Mouse (Mus musculus) layer of hippocampus, adult 18-20 months (tissue): Measurements from ENCODE around the gene Faf2. TPM values are rescaled to one million over a fixed set of nuclear protein-coding genes. Genes with fewer than 3 reads are reported as not detected.

Experiments
- DNase-seq, 2 experiments: peaks; one replicate each; pipeline ENCODE4 v3.0.0; 2022; ENCODE audit warnings: low spot score in 2 of 2
- long read RNA-seq: library from polyadenylated mRNA; stranded (forward); transcript quantifications from one replicate; pipeline ENCODE4 v2.0.0, GENCODE M21; 2021
- total RNA-seq, 2 experiments: library from RNA; stranded (reverse); gene quantifications; 2 replicates each; pipeline ENCODE4 v1.2.3; 2021

Faf2 gene
- total RNA-seq, result 10 to 100 TPM; 52.8 to 56.7 TPM
- long read RNA-seq, full-length matches to known transcripts, result 79 of 117 reads
- long read RNA-seq, partial matches to known transcripts, result 4 of 117 reads
- long read RNA-seq, other reads (novel, unspliced or antisense), result 34 of 117 reads

DNA sequence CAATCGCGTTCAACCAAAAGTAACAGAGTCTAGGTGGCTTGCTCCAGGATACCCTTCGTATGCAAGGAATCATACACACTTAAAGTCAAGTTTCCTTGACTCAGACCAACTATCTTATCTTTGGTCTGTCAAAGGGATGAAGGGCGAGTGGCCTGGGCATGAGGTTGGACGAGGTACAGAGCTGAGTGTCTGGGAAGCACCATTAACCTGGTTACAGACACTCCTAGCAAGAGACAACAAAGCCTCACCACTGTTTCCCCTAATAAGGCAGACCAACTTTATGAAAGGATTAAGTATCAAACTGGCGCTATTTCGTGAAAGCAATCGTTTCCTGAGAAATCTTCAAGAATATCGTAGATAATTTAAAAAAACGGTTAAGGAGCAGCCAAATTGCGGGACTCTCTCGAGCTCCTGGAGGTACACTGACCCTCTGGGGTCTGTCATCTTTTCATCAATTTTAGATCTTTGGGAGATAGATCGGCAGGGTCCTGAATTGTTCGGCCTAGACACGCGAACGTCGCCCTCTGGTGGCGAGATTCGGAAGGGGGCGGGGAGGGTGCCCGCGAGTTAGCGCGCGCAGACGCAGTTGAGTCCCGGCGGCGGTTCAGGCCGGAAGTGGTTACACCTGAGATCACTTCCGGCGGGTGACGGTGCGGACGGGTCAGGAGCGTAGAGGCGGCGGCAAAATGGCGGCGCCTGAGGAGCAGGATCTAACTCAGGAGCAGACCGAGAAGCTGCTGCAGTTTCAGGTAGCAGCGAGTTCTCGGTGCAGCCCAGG, at the start of gene Faf2:
TSS of gene Faf2 (plus strand) at position 630 of the 778 bp plus-strand sequence.
- DNase-seq, result peak; percentile 98 to 100

DNA sequence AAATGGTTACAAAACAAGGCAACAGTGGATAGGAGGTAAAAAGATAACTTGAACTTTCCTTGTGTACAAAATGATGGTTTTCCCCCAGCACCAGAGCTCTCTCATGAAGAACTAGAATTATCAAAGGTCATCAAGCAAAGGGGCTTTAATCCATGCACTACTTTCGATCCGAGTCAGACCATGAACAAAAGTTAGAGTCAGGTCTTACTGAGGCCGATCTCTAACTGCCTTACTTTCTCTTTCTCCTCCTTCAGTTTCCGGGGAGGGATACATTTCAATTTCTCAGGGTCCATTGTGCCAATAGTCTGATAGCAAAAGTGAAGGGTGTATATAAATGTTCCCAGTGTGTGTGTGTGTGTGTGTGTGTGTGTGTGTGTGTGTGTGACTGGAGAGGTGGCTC, 49.0 kb upstream of the Faf2 start:
- DNase-seq, result no peak

DNA sequence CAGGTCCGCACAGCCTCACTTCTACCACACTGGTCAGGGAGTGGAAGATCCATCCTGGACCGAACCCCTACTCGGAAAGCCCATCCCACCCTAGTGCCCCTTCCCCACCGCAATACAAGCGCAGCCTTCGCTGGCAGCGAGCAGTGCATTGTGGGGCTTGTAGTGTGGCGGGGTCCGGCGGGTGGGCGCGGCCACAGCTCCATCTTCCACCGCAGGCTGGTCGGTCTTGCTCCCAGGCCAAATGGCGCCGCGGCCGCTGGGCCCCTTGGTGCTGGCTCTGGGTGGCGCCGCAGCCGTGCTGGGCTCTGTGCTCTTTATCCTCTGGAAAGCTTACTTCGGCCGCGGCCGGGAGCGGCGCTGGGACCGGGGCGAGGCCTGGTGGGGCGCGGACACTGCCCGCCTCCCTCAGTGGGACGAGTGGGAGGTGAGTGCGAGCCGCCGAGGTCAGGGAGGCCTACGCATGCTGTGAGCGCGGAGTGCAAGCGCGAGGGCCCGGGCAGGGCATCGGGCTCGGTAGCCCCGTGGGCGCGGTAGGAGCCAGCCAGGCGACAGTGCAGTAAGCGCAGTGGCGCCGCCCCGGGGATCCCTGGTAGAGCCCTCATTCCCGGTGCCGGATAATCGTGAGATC, 46.6 kb upstream of the Faf2 start, which contains the start of gene Arl10:
TSS of gene Arl10 (plus strand) at position 162 of the 628 bp plus-strand sequence.
- peak; percentile 61 to 74 for DNase-seq

DNA sequence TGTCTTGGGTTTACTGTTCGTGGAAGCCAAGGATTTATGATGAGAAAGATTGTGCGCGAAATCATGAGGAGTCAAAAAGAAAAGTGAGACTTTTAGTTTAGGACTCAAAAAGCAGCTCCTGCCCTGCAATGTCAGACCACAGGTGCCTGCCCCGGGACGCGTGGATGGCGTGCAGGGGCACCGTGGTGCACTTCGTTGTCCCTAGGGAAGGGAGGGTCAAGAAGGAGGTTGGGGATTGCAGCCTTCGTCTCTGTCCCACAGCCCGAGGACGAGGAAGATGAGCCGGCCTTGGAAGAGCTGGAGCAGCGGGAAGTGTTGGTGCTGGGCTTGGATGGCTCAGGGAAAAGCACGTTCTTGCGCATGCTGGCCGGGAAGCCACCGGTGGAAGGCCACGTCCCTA, 46.1 kb upstream of the Faf2 start:
- no peak for DNase-seq

DNA sequence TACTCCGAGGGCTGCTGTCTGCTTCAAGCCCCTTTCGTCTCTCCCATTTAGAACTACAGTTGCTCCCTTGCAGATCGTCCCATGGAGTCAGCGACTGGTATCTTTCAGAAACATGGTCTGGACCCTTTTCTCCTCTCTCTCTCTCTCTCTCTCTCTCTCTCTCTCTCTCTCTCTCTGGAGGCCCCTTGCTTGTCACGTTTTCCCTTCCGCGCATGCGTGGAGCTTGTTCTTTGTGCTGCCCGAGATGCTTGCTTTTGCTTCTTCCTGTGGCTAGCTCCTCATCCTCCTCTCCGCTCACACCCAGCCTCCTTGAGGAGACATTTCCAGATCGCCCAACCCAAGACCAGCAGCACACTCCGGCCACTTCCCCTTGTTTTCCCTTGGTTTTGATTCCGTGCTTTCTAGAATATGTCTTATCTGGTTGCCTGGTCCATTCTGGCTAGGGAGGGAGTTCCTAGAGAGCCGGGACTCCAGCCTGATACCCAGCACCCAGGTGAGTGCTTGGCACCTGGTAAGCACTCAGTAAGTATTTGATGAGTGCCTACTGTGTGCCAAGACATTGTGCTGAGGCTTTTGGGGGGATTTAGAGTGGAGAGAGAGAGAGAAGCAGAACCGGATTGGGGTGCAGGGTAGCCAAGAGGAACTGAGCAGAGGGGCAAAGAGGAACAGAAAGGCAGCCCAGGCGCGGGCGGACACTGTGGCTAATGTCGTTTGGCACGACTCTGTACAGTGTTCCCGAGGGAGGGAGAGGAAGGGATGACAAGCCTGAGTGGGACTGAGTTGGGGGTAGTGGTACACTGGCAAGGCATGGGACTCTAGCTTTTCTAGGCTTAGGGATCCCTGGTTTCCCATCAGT, 43.7 kb upstream of the Faf2 start:
- no peak for DNase-seq

DNA sequence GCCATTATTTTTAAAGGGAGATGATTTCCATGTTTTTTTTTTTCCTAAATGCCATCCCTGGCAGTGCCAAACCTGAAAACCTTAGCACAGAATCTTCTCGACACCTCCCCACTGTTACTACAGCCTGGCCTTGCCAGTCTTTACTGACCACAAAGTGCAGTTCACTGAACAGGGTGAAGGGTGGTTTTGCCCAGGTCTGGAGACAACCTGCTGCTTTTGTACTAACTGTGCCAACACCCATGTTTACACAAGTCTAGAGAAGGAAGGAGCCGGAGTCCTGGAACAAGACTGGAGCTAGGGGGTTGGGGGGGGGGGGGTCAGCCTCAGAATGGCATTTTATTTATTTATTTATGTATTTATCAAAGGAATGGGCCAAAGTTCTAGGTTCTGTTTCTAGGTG, 40.2 kb upstream of the Faf2 start:
- no peak for DNase-seq

DNA sequence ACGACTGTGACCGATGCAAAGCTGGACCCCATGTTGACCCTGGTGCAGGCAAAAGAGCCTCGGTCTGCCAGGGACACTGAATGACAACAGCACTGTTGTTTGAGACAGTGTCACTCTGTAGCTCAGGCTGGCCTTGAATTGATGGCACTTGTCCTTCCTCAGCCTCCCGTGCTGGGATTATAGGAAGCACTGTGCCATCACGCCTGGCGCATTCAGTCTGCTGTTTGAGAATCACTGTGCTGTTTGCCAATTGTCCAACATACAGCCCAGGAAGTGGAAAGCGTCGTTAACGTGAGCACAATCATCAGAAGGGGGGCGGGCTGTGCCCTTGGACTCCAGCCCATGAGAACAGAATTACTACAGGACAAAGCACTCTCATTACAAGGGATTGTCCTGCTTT, 39.5 kb upstream of the Faf2 start:
- DNase-seq, result no peak

DNA sequence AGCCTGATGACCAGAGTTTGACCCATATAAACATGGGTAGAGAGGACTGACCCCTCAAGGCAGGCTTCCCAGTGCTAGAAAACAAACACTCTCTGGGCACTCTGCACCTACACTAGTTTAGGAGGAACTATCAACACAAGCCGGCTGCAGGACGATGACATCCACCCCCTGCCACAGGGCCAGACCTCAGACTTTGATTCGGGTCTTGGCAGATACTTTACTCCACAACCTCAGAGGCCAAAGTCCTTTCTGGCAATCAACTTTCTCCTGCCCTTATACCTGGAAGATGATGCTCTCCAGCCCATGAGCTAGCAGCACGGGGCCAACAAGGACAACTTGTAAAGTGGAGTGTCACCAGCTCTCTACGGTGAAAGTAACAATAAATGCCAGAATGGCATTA, 38.7 kb upstream of the Faf2 start:
- no peak for DNase-seq

DNA sequence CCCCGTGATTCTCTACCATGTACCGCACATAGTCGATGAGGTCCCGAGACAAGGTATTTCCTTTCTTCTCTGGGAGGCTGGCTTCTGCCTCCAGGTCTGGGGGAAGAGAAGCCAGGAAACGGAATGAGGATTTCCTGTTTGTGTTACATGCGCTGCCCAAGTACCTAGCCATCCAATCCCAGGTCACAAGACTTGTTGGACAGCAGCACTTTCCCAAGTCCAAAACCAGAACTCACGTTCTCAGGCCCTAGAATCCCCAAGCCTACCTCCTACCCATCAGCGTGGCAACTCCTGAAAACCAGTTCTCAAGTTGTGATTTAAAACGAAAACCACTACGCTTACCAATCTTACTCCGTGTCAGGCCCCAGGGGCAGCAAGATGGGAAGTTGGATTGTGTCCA, 35.8 kb upstream of the Faf2 start:
- DNase-seq, result no peak

DNA sequence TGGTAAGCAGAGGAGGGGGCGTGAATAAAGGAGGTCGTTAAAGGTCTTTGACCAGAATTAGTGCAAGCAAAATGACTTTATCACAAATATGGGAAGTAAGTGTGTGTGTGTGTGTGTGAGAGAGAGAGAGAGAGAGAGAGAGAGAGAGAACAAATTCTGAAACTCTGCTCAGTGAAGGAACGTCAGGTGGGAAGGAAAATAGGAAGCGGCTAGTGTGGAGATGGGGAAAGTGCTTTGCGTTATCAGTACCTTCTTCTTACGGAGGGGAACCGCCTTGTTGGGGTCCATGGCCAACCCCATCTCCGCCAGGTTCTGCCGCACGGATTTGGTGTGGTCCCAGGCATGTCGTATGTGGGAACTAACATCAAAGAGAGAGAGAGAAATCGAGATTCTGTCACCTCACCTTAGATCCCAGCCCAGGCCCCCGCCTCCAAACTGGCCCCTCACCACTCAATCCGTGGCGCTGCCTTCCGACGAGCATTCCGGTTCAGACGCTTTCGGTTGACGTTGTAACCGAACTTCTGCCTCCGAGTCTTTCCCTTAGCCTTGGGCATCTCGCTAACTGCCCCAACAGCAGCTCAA, 32.1 kb upstream of the Faf2 start:
- peak in 1 of 2 experiments; percentile 28 for DNase-seq

DNA sequence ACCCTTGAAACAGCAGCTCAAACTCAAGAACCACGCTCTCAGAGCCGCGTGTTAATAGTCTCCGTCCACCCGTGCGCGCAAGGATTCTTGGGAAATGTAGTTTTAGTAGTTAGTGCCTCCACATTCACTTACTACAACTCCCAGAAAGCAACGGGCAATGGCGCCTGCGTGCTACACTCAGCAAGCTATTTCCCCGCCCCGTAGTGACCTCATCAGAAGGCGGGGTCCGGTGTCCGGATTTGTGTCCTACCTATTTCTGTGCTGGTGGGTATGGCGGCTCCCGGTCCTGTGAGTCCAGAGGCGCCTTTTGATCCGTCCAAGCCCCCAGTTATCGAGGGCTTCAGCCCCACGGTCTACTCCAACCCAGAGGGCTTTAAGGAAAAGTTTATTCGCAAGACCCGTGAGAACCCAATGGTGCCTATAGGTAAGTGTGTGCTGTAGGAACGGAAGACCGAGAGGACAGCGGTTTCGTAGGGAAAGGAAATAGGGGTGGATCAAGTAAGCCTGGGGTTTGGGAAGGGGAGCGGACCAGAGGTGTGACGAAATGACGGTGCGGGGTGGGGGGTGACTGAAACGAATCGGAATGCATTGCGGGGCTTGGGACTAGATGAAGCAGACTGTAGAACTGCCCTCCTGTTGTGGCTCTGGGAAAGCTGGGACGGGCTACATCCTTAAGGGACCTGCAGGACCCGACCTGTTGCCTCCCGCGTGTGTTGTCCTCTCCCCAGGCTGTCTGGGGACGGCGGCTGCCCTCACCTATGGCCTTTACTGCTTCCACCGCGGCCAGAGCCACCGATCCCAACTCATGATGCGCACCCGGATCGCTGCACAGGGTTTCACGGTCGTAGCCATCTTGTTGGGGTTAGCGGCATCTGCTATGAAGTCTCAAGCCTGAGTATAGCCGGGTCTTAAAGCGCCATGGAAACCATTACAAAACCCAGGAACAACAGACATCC, 31.3 kb upstream of the Faf2 start, which contains the start of the genes Nop16 and Higd2a:
TSS of gene Nop16 (minus strand) at position 95 of the 956 bp plus-strand sequence.
TSS of gene Higd2a (plus strand) at position 212 of the 956 bp plus-strand sequence.
- peak; percentile 96 to 99 for DNase-seq

DNA sequence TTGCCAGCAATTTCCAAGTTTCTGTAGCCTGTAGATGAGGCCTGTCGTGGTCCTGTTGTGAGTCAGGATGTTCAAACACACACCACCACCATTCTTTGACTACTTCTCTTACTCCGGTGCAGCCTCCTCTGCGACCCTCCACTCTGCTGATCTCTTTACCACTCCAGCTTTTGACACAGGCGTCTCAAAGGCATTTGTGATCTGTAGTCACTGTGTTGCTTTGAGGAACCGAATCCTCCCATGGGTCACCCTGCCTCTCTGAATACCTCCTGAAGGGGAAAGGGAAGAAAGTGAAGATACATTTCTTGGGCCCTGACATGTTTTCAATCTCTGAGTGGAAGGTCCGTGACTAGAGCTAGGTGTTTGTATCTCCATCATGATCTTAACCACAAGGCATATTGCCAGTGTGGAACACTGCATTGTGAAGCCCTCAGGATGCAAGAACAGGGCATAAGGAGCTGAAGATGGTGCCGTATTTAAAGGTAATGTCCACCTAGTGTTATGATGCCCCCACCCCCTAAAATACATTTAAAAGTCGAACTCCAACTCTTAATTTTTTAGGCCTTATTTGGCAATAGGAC, 29.7 kb upstream of the Faf2 start:
- no peak for DNase-seq

DNA sequence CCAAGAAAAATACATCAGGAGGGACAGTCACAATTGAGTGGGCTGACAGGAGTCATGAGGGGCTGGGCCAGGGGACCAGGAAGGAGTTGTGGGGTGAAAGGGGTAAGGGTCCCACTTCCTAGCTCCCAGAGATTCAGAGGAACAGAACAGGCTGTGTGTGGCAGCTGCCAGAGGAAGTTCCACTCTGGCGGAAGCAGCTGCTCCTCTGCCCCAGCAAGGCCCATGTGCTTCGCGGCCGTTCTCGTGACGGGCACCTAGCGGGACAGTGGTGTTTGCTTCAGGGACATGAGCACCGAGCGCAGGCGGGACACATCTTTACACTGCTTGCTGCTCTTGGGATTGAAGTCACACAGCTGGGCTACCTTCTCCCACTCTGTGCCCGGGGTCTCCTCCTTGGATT, 28.0 kb upstream of the Faf2 start:
- DNase-seq, result peak in 1 of 2 experiments; percentile 36

DNA sequence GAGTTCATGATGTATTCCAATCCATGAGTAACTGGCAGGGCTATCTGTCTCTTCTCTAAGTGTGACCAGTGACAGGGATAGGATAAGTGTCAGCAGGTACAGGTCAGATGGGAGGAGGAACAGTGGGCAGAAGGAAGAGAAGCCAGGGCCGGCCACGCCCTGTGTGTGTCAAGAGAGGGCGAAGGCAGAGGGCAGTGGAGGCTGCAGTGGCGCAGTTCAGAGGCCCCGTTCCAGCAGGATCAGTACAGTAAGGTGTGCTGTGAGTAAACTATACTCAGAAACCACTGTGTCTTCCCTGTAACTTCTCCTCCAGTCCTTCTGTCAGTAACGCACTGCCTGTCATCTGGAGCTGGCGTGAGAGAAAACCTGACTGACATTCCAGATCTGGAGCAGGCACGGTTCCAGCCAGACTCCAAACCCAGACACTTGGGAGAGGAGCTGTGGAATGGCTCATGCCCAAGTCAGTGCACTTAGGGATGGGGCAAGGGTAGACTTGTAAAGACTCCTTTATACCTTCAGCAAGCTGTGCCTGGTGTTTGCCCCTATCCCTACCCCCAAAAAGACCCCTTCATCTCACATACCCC, 25.4 kb upstream of the Faf2 start:
- no peak for DNase-seq

DNA sequence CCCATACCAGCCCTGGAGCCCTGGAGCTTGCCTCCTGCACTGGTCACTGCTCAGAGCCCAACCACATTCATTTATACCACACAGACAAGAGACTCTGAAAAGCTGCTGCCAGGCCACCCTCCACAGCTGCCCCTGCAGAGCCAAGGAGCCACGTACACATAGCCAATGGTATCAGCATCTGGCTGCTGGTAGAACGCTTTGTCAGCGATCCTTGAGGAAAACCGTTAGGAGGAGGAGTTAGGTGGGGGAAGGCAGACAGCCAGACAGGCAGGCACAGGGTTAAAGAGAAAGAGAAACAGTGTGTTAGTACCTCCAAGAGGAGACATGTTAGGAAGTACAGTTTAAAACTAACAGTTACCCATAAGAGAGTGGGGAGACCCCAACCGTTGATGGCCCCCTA, 24.7 kb upstream of the Faf2 start:
- no peak for DNase-seq

DNA sequence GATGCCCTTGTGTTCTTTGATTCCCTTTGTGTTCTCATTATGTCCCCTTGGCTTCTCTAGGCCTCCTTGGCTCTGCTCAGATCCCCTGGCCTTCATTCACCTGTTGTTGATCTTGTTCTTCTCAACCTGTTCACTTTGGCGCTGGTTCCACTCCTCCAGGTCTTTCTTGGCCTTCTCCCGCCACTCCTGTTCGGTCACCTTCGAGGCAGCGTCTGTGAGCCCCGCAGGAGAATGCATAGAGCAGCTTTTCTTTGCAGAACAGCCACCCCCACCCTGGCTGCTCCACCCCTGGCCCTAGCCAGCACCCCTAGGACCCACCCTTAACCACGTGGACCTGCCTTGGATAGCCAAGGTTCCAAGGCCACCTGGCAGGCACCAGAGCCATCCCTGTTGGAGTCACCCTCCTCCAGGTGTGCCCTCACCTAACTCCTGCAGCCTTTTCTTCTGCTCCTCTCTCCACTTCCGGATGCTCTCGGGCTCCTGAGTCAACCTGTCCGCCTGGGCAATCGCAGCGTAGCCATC, 22.9 kb upstream of the Faf2 start:
- no peak for DNase-seq

DNA sequence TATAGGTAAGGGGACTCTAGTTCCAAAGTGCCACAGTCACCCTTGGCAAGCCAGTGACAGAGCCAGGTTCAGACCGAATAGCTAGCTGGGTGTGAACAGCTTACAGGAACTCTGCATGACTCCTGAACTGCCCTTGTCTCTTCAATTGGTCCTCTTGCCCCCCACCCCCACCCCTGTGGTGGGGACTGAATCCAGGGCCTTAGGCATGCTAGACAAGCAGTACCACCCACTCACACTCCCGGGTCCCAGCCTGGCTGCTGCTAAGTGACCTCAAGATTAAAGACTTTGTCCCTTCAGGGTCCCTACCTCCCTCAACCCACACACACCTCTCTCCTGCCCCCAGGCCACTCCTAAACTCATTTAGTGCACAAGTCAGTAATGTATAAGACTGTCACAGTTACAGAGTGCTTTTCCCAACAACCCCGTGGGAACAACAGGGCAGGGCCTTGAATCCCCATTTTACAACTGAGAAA, 18.9 kb upstream of the Faf2 start:
- no peak for DNase-seq

DNA sequence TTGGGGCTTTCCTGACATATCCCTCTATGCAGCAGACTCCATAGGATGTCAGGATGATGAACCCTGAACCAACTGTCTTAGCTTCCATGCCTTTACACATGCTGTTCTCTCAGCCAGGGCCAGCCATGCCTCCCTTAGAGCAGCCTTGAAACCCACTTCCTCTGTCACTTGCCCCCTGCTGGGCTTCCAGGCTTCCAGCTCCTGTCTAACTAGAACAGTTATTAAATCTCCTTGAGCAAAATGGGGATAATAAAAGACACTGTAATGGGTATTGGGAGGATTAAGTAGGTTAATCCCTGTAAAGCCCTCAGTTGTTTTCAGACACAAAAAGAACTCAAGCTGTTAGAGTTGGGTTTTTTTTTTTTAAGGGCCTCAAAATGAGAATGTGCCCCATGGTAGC, 18.1 kb upstream of the Faf2 start:
- no peak for DNase-seq

DNA sequence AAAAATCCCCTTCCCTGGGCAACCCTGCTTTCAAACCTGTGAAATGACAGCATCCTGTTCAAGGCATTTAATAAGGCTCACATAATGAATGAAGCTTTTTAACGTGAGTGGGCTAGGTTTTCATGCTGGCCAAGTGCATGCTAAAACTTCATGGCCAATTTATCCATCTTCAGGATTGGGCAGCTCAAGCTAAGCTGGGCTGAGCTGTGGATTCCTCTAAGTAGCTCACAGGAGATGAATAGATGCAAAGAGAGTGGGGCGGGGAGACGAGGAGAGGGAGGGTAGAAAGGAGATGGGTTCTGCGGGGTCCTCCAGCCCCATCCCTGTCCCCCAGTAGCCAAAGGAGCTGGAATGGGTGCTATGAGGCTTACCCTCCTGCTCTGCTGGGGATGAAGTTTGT, 17.4 kb upstream of the Faf2 start:
- no peak for DNase-seq
